Mouse (Mus musculus) stomach, postnatal 0 days (tissue): ENCODE data around the gene Ciz1. TPM values are rescaled to one million over a fixed set of nuclear protein-coding genes. Genes with fewer than 3 reads are reported as not detected.
"Not testable (repeated sequence)": the region's sequence is repeated elsewhere in the genome, so short reads cannot be mapped to it uniquely, and the experiment has no call there.

Source experiments
- ATAC-seq: fragments of 200-750 bp; cut with Nextera tagmentation; 2 replicates; pipeline ENCODE4 v1.8.0; 2017; ENCODE audit not compliant: low FRiP score, low TSS enrichment
- DNase-seq: peaks from one replicate; pipeline ENCODE4 v3.0.0-alpha.2; 2016; ENCODE audit warnings: low spot score
- H3K27ac ChIP-seq: fragments of 300-500 bp; sonication (generic); replicated peaks from 2 replicates; pipeline ENCODE4 v1.5.1; 2014; ENCODE audit warnings: mild to moderate bottlenecking, control low read depth
- H3K27me3 ChIP-seq: fragments of 300-500 bp; sonication (generic); 2 replicates; pipeline ENCODE4 v1.6.1; 2014; ENCODE audit warnings: low read length; ENCODE audit not compliant: control insufficient read depth, insufficient read depth
- H3K36me3 ChIP-seq: fragments of 300-500 bp; sonication (generic); 2 replicates; pipeline ENCODE4 v1.6.1; 2014; ENCODE audit warnings: low read length, mixed read lengths; ENCODE audit not compliant: control insufficient read depth, insufficient read depth
- H3K4me1 ChIP-seq: fragments of 300-500 bp; sonication (generic); replicated peaks from 2 replicates; pipeline ENCODE4 v1.6.1; 2014; ENCODE audit warnings: antibody characterized with exemption; ENCODE audit not compliant: control insufficient read depth, insufficient read depth
- H3K4me2 ChIP-seq: fragments of 300-500 bp; sonication (generic); replicated peaks from 2 replicates; pipeline ENCODE4 v1.6.1; 2014; ENCODE audit warnings: low read depth, mild to moderate bottlenecking, control low read depth, moderate library complexity
- H3K4me3 ChIP-seq: fragments of 300-500 bp; sonication (generic); 2 replicates; pipeline ENCODE4 v1.5.1; 2014; ENCODE audit warnings: low read depth, low read length, control low read depth
- H3K9ac ChIP-seq: fragments of 300-500 bp; sonication (generic); 2 replicates; pipeline ENCODE4 v1.6.1; 2014; ENCODE audit warnings: mild to moderate bottlenecking, low read length, control low read depth, mixed read lengths
- H3K9me3 ChIP-seq: fragments of 300-500 bp; sonication (generic); 2 replicates; pipeline ENCODE4 v1.6.1; 2016; ENCODE audit warnings: low read length; ENCODE audit not compliant: control insufficient read depth
- CTCF ChIP-seq: IDR thresholded peaks from 2 replicates; pipeline ENCODE4 v1.5.1; 2016; ENCODE audit warnings: antibody characterized with exemption, low read depth, mild to moderate bottlenecking, moderate library complexity
- EP300 ChIP-seq: optimal IDR thresholded peaks from 2 replicates; pipeline ENCODE3; 2016; ENCODE audit warnings: antibody characterized with exemption
- WGBS: fragments of 180-500 bp; shearing (Covaris S2); extraction: QIAGEN DNeasy Blood & Tissue Kit; methylation state at CpG from one replicate; pipeline ENCODE4 v1.1.7; 2014; 5-methylcytosine and 5-hydroxymethylcytosine counted together
- polyA plus RNA-seq: library from polyadenylated mRNA; unstranded; fragments of >200 nt; fragmentation: Nextera tagmentation; extraction: Ambion mirVana; gene quantifications from 2 replicates; pipeline ENCODE4 v1.2.1, GENCODE M21; 2015

The Ciz1 gene
- polyA plus RNA-seq, 1 experiment from 2014 or later = 14.0 TPM

DNA sequence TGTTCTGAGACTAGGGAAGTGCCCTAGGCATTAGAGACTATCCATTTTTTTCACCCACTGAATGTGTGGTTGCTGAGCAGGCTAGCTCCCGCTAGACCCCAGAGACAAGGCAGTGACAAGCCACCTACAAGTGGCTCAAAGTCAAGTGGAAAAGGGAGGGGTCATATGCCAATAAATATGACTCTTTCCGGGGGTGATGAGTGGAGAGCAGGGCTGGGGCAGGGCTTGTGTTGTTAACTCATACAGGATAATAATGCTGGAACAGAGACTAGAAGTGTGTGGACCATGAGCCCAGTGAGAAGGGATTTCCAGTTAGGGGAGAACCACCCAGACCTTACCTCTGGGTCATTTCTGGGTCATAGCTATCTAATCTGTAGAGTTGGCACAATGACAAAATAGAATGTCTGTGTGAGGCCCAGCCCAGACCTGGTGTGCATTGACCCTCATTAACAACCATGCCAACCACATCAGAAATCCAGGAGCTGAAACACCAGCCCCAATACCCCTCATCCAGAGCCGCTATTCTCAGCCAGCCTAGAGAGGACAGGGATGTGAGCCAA is 2.3 kb downstream of the Ciz1 start:
- Histone ChIP-seq H3K4me2 (no peak overlapping the region), H3K27ac (no peak overlapping the region), H3K36me3 (no peaks in the 10 kb centered on the region; the same call in 1 of the 2 replicates), H3K4me1 (0 out of 2 replicates have a peak, but pooled peaks cover 3% of the 10 kb centered on the region), H3K4me3 (no peak overlapping the region), H3K9me3 (no peaks in the 10 kb centered on the region), H3K9ac (no peak overlapping the region), H3K27me3 (no peaks in the 10 kb centered on the region)
- TF ChIP-seq CTCF = no peak
- TF ChIP-seq EP300 = no peak
- DNase-seq = no peak
- 72% methylated on average over 3 of the region's 3 CpGs for WGBS
- no peak; the same call in 1 of the 2 replicates for ATAC-seq

DNA sequence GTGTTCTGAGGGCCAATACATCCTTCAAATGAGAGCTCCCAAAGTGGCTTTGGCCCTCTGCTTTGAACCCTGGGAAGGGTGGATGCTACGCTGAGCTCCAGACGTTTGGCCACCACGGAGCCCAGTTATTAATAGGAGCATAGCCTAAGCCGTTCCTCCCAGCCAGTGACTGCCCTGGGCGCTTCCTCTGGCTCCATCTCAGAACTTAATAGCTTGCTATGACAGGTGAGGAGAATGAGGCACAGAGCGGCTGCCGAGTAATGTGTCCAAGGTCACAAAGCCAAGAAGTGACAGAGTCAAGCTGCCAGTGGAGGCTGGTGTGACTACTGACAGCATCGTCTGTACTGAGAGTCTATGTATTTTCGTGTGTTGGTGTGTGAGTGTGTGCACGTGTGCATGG is 4.1 kb downstream of the Ciz1 start:
- WGBS = 68% methylated on average over 10 of the region's 10 CpGs
- Histone ChIP-seq H3K36me3 (no peaks in the 10 kb centered on the region; the same call in 1 of the 2 replicates), H3K9me3 (no peaks in the 10 kb centered on the region), H3K4me3 (no peak overlapping the region), H3K4me2 (no peak overlapping the region), H3K4me1 (no peaks in the 10 kb centered on the region), H3K27ac (no peak overlapping the region), H3K9ac (no peak overlapping the region), H3K27me3 (no peaks in the 10 kb centered on the region)
- DNase-seq (no peak), ATAC-seq (no peak)
- TF ChIP-seq CTCF (no peak), EP300 (no peak)

DNA sequence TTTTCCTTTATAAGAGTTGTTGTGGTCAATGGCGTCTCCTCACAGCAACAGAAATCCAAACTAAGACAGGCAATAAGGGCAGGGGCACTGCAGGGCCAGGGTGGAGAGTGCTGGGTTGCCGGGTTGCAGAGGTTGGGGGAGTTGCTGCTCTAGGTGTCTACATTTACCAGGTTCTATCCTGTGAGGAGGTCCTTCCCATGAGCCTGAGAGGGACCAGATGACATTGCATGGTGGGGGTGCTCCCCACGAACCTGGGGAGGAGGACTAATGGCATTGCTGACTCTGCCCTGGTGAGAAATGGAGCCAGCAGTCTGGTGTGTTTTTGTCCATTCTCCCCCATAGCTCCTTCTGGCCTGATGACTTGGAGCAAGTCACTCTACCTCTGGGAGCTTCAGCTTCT is 5.6 kb downstream of the Ciz1 start:
- H3K36me3 ChIP-seq = no peaks in the 10 kb centered on the region; the same call in 1 of the 2 replicates
- H3K4me1 ChIP-seq = no peaks in the 10 kb centered on the region
- ATAC-seq = no peak
- no peak for DNase-seq
- H3K27ac ChIP-seq = no peak overlapping the region
- TF ChIP-seq EP300 (no peak), CTCF (no peak)
- 69% methylated on average over 3 of the region's 3 CpGs for WGBS
- no peaks in the 10 kb centered on the region for H3K9me3 ChIP-seq
- H3K4me2 ChIP-seq = no peak overlapping the region
- no peak overlapping the region for H3K4me3 ChIP-seq
- no peak overlapping the region for H3K9ac ChIP-seq
- no peaks in the 10 kb centered on the region for H3K27me3 ChIP-seq

- Histone ChIP-seq H3K4me1 (no peaks in the 10 kb centered on the region), H3K9me3 (no peaks in the 10 kb centered on the region), H3K27ac (no peak overlapping the region), H3K4me3 (no peak overlapping the region), H3K27me3 (no peaks in the 10 kb centered on the region), H3K4me2 (no peak overlapping the region), H3K36me3 (no peaks in the 10 kb centered on the region), H3K9ac (no peak overlapping the region)
- no peak for DNase-seq
- no peak for ATAC-seq
- TF ChIP-seq EP300 (no peak), CTCF (no peak)
- WGBS = 56% methylated on average over 10 of the region's 10 CpGs
Measured at GRCm38 (mm10) chr2:32358381-32358780, 6.3 kb downstream of the Ciz1 start.

GRCm38 (mm10) chr2:32360741-32361140 is 8.6 kb downstream of the Ciz1 start:
- H3K36me3 ChIP-seq = 0 out of 2 replicates have a peak, but pooled peaks cover 2% of the 10 kb centered on the region
- 0 out of 2 replicates have a peak, but pooled peaks cover 5% of the 10 kb centered on the region for H3K4me1 ChIP-seq
- peak overlapping the region; percentile 39 for H3K4me3 ChIP-seq
- 6% methylated on average over 14 of the region's 14 CpGs for WGBS
- peak overlapping the region; percentile 70 for H3K4me2 ChIP-seq
- no peaks in the 10 kb centered on the region for H3K9me3 ChIP-seq
- no peaks in the 10 kb centered on the region for H3K27me3 ChIP-seq
- ATAC-seq (no peak), DNase-seq (peak; percentile 71)
- 0 out of 2 replicates have a peak overlapping the region, but pooled peaks have one; percentile 4 for H3K9ac ChIP-seq
- TF ChIP-seq CTCF (no peak), EP300 (no peak)
- peak overlapping the region; percentile 53 for H3K27ac ChIP-seq

- Histone ChIP-seq H3K4me3 (peak overlapping the region; percentile 39), H3K27ac (peak overlapping the region; percentile 53; the same call in 1 of the 2 replicates), H3K27me3 (no peaks in the 10 kb centered on the region), H3K9me3 (no peaks in the 10 kb centered on the region), H3K4me1 (0 out of 2 replicates have a peak, but pooled peaks cover 5% of the 10 kb centered on the region), H3K9ac (peak overlapping the region; percentile 43; the same call in 1 of the 2 replicates), H3K4me2 (peak overlapping the region; percentile 70), H3K36me3 (0 out of 2 replicates have a peak, but pooled peaks cover 2% of the 10 kb centered on the region)
- TF ChIP-seq CTCF (peak; percentile 79), EP300 (no peak)
- WGBS = 3% methylated on average over 24 of the region's 24 CpGs
- DNase-seq (peak; percentile 82), ATAC-seq (peak; percentile 71)
Measured at GRCm38 (mm10) chr2:32361437-32361836, 9.3 kb downstream of the Ciz1 start.

GRCm38 (mm10) chr2:32362274-32362673 is 10.1 kb downstream of the Ciz1 start:
- not testable (repeated sequence) for H3K27me3 ChIP-seq, H3K4me1 ChIP-seq, H3K36me3 ChIP-seq, DNase-seq, ATAC-seq, H3K9me3 ChIP-seq
- Histone ChIP-seq H3K9ac (peak overlapping the region; percentile 84), H3K27ac (peak overlapping the region; percentile 94), H3K4me2 (peak overlapping the region; percentile 79), H3K4me3 (peak overlapping the region; percentile 66)
- 27% methylated on average over 5 of the region's 5 CpGs for WGBS
